Mouse (Mus musculus): ENCODE results near the gene Zfp809. TPM values are rescaled to one million over a fixed set of nuclear protein-coding genes. Genes with fewer than 3 reads are reported as not detected.

The Zfp809 gene
- polyA plus RNA-seq (2012; ENCODE audit: low replicate concordance), result 4.1 and 5.4 TPM in 2 replicates

GRCm38 (mm10) chr9:22225581-22226388 lies at the start of gene Zfp809:
Gene Zfp809 (plus strand): TSS chr9:22225714.

GRCm38 (mm10) chr9:22188025-22188611 lies 37.4 kb upstream of the Zfp809 start, which contains the start of gene Zfp872:
Gene Zfp872 (plus strand): TSS chr9:22188090.

GRCm38 (mm10) chr9:22259184-22260091 lies 33.9 kb downstream of the Zfp809 start, which contains the start of gene Zfp599:
Gene Zfp599 (minus strand): TSS chr9:22259895.

Other genes starting within 250 kb of the Zfp809 start
- 3.8 and 4.2 TPM in 2 replicates for gene Rgl3, start 236.3 kb upstream of the Zfp809 start, polyA plus RNA-seq (2012; ENCODE audit: low replicate concordance)
- gene Ccdc151, start 223.1 kb upstream of the Zfp809 start, polyA plus RNA-seq (2012; ENCODE audit: low replicate concordance), result not detected in 2 replicates
- 89.7 and 142 TPM in 2 replicates for gene Prkcsh, start 222.9 kb upstream of the Zfp809 start, polyA plus RNA-seq (2012; ENCODE audit: low replicate concordance)
- gene Elavl3, start 173.7 kb upstream of the Zfp809 start, polyA plus RNA-seq (2012; ENCODE audit: low replicate concordance), result 0.05 TPM in 1 of 2 replicates, not detected in the other
- gene Gm49318, start 154.5 kb upstream of the Zfp809 start, polyA plus RNA-seq (2012; ENCODE audit: low replicate concordance), result not detected in 2 replicates
- 19.9 and 36.2 TPM in 2 replicates for gene Zfp653, start 154.3 kb upstream of the Zfp809 start, polyA plus RNA-seq (2012; ENCODE audit: low replicate concordance)
- 15.6 and 32.9 TPM in 2 replicates for gene Ecsit, start 140.3 kb upstream of the Zfp809 start, polyA plus RNA-seq (2012; ENCODE audit: low replicate concordance)
- not detected in 2 replicates for gene Cnn1, start 126.5 kb upstream of the Zfp809 start, polyA plus RNA-seq (2012; ENCODE audit: low replicate concordance)
- 20.8 and 209 TPM in 2 replicates for gene Elof1, start 108.5 kb upstream of the Zfp809 start, polyA plus RNA-seq (2012; ENCODE audit: low replicate concordance)
- gene Acp5, start 90.0 kb upstream of the Zfp809 start, polyA plus RNA-seq (2012; ENCODE audit: low replicate concordance), result 101 and 225 TPM in 2 replicates
- 38.8 and 41.8 TPM in 2 replicates for gene Pigyl, start 68.9 kb upstream of the Zfp809 start, polyA plus RNA-seq (2012; ENCODE audit: low replicate concordance)
- not detected in 2 replicates for gene Zfp872, start 37.6 kb upstream of the Zfp809 start, polyA plus RNA-seq (2012; ENCODE audit: low replicate concordance)
- 0.12 and 0.36 TPM in 2 replicates for gene Zfp599, start 34.2 kb downstream of the Zfp809 start, polyA plus RNA-seq (2012; ENCODE audit: low replicate concordance)
- 2.2 and 2.7 TPM in 2 replicates for gene Zfp810, start 81.9 kb downstream of the Zfp809 start, polyA plus RNA-seq (2012; ENCODE audit: low replicate concordance)
- 5.3 and 11.7 TPM in 2 replicates for gene Anln, start 163.5 kb downstream of the Zfp809 start, polyA plus RNA-seq (2012; ENCODE audit: low replicate concordance)
- gene 9530077C05Rik, start 185.8 kb downstream of the Zfp809 start, polyA plus RNA-seq (2012; ENCODE audit: low replicate concordance), result 0.08 and 2.5 TPM in 2 replicates
- gene Gm17545, start 228.6 kb downstream of the Zfp809 start, polyA plus RNA-seq (2012; ENCODE audit: low replicate concordance), result not detected in 2 replicates
- gene Rp9, start 244.0 kb downstream of the Zfp809 start, polyA plus RNA-seq (2012; ENCODE audit: low replicate concordance), result 46.2 and 58.8 TPM in 2 replicates